Mouse (Mus musculus): Measurements from ENCODE around the gene Tmem221. TPM values are rescaled to one million over a fixed set of nuclear protein-coding genes. Genes with fewer than 3 reads are reported as not detected.
A peak's percentile ranks its signal among the peaks of the same experiment; 100 is the strongest.

Gene Tmem221
- 0.29 and 0.45 TPM in 2 replicates for polyA plus RNA-seq (2016; fragmentation: Nextera tagmentation; extraction: Ambion mirVana)

DNA sequence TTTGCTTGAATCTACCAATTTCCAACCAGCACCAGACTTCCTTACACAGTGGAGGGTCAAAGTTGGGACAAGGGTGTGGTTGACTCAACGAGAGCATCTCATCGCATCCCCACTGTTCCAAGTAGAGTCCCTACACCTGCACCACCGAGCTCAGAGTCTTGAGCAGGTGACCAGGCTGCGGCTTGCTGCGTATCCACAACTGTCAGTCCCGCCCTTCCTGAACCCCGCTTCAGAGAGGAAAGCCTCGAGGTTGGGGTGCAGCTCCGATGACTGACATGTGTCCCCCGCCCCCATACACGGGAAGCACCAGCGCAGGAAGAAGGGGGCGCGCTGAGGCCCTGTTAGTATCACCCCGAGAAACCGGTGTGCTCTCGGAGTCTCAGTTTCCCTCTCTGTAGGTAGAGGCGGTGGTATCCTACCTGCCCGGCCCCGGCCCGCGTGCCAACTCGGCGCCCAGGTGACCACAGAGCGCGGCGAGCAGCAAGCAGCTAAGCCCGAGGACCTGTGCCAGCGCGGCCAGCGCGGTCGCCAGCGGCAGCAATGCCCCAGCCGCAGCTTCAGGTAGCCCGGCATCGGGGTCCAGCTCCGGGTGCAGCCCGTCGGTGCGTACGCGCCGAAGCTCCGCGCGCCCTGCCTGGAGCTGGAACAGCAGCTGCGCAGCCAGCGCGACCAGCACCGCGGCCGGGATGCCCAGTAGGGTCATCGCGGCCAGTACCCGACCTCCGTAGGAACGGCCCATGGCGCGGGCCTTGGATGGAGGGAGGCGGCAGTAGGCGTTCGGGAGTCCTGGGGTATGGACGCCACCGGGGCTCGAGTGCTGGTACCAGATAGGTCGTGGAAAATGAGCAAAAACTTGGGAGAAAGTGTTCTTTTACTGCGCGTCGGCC is at the start of gene Tmem221:
TSS of gene Tmem221 (minus strand) at position 801 of the 887 bp plus-strand sequence.
- H3K4me1 ChIP-seq: peaks cover 21% of the 10 kb centered on the region
- peak; percentile 52 for DNase-seq (ENCODE audit: low spot score)
- no peaks in the 10 kb centered on the region for H3K36me3 ChIP-seq
- no peaks in the 10 kb centered on the region for H3K9me3 ChIP-seq (replicated peaks)
- 0 out of 2 replicates have a peak within 1 kb of the TSS, but pooled peaks have one; percentile 30 for H3K27ac ChIP-seq
- WGBS: 5% methylated on average over 70 of the region's 70 CpGs
- H3K27me3 ChIP-seq (ENCODE audit: low read depth, poor library complexity, severe bottlenecking): peaks cover 82% of the 10 kb centered on the region
- H3K4me3 ChIP-seq: peak within 1 kb of the TSS; percentile 51

DNA sequence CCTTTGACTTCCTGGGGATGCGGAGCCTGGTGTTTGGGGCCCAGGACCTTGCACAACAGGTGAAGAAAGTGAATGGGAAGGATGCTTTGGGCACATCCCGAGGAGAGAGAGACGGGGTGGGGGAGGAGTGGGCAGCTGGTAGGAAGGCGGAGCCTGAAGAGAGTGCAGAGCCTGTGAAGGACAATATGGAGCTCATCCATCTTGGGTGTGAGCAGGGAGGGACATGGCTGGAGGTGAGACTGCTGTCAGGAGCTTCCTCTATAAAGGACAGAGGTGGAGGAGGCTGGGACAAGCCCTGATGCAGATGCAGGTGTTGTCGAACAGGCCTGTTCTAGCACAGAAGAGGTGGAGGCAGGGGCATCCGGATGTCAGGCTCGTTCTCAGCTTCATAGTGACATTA is 45.4 kb upstream of the Tmem221 start:
- H3K27me3 ChIP-seq (ENCODE audit: low read depth, poor library complexity, severe bottlenecking): peaks cover 62% of the 10 kb centered on the region
- DNase-seq (ENCODE audit: low spot score): no peak
- H3K27ac ChIP-seq: no peak overlapping the region
- 52% methylated on average over 7 of the region's 7 CpGs for WGBS
- H3K4me1 ChIP-seq: peaks cover 23% of the 10 kb centered on the region
- 0 out of 2 replicates have a peak, but pooled peaks cover 3% of the 10 kb centered on the region for H3K36me3 ChIP-seq
- H3K4me3 ChIP-seq: no peak overlapping the region
- no peaks in the 10 kb centered on the region for H3K9me3 ChIP-seq (replicated peaks)

DNA sequence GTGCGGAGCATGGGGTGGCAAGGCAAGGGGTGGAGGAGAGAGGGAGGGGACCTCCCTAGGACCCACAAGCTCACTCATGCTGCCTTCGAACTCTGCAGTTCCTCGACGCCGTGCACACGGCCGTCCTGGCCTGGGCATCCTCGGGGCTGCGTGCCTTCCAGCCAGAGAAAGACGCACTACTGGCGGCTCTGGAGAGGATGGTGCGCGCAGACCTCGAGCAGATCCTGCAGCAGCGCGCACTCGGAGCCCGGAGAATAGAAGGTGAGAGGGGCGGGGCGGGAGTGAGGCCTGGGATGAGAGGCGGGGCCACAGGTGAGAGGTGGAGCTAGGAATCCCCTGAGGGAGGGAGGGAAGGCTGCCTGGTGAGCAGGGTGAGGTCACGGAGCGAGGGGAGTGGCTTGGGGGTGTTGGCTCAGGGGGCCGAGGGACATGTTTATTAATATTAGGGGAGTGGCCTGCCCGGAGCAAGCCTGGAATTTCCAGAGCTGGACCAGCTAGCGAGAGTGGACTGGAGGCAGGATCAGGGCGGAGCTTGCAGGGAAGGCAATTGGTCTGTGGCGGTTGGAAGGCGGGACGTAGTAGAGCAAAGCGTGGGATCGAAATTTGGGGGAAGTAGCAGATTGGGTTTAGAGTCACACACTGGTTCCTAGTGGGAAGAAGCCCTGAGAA is 44.1 kb upstream of the Tmem221 start:
- Histone ChIP-seq H3K4me3 (peak overlapping the region; percentile 50), H3K27ac (peak overlapping the region; percentile 73), H3K9me3 (replicated peaks) (no peaks in the 10 kb centered on the region), H3K4me1 (peaks cover 23% of the 10 kb centered on the region), H3K36me3 (0 out of 2 replicates have a peak, but pooled peaks cover 3% of the 10 kb centered on the region), H3K27me3 (ENCODE audit: low read depth, poor library complexity, severe bottlenecking) (peaks cover 64% of the 10 kb centered on the region)
- DNase-seq (ENCODE audit: low spot score): peak; percentile 84
- under 1% methylated on average over 32 of the region's 32 CpGs for WGBS

DNA sequence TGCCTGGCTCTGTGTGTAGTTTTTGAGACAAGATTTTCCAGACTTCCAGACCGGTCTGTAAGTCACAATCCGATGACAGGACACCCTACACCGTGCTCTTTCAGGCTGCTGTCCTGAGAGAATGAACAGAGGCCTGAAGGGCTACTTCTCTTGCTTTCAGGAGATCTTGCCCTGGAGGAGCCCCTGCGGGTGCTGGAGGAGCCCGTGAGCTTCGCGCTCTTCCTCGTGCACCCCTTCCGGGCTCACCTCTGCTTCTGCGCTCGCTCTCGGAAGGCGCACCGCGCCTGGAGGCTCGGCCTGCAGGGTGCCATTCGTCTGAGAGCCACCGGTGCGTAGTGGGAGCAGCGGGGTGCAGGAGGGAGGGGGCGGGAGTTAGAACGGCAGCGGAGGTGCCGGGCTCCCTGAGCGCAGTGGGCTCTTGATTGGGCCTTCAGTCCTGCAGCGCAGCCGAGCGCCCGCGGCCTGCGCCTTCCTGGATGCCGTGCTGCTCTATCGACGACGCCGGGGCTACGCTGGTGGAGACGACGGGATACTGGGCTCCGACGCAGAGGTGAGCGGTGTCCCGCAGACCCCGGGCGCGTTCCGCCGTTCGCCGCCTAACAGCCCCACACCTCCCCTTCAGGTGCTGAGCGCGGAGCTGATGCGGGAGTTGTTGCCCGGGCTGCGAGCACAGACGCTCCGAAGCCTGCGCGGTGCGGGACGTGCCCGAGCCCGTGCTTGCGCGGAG is 43.4 kb upstream of the Tmem221 start:
- peak; percentile 62 for DNase-seq (ENCODE audit: low spot score)
- H3K27ac ChIP-seq: peak overlapping the region; percentile 73
- H3K9me3 ChIP-seq (replicated peaks): no peaks in the 10 kb centered on the region
- peak overlapping the region; percentile 50 for H3K4me3 ChIP-seq
- H3K36me3 ChIP-seq: 0 out of 2 replicates have a peak, but pooled peaks cover 3% of the 10 kb centered on the region
- peaks cover 64% of the 10 kb centered on the region for H3K27me3 ChIP-seq (ENCODE audit: low read depth, poor library complexity, severe bottlenecking)
- 4% methylated on average over 65 of the region's 65 CpGs for WGBS
- peaks cover 23% of the 10 kb centered on the region for H3K4me1 ChIP-seq

DNA sequence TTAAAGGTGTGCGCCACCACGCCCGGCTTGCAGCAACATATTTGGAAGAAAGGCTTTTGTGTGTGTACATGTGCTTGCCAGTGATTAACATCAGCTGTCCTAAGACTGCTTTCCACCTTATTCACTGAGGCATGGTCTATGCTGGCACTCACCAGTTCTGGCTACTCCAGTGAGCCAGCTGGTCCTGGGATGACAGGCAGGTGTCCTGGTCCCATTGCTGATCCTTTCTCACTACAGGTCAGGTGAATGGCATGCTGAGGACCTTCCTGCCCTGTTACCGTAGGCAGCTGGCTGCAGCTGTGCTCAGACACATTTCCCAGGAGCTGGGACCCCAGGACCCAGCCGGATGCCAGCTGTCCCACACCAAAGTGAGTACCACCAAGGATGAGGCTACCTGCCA is 40.2 kb upstream of the Tmem221 start:
- Histone ChIP-seq H3K36me3 (peaks cover 17% of the 10 kb centered on the region), H3K4me1 (peaks cover 34% of the 10 kb centered on the region), H3K4me3 (no peak overlapping the region), H3K27me3 (ENCODE audit: low read depth, poor library complexity, severe bottlenecking) (peaks cover 50% of the 10 kb centered on the region), H3K9me3 (replicated peaks) (no peaks in the 10 kb centered on the region), H3K27ac (no peak overlapping the region)
- no peak for DNase-seq (ENCODE audit: low spot score)
- 92% methylated on average over 5 of the region's 5 CpGs for WGBS

DNA sequence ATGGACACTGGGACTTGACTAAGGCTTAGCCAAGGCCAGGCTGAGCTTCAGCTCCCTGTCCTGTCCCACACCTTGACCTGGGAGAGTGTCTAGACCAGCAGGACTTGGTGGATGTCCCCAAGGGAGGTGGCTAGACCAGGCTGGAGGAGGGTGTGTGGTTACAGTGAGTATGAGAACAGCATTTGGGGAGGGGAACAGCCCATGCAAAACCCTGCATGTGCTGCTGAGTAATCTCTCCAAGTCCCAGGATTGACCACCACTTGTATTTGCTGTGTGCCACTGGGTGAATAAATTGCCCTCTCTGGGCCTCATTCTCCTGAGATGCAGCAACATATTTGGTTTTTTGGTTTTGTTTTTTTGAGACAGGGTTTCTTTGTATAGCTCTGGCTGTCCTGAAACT is 39.7 kb upstream of the Tmem221 start:
- Histone ChIP-seq H3K9me3 (replicated peaks) (no peaks in the 10 kb centered on the region), H3K4me1 (peaks cover 33% of the 10 kb centered on the region), H3K36me3 (peaks cover 19% of the 10 kb centered on the region), H3K4me3 (no peak overlapping the region), H3K27me3 (ENCODE audit: low read depth, poor library complexity, severe bottlenecking) (peaks cover 46% of the 10 kb centered on the region), H3K27ac (no peak overlapping the region)
- no peak for DNase-seq (ENCODE audit: low spot score)

DNA sequence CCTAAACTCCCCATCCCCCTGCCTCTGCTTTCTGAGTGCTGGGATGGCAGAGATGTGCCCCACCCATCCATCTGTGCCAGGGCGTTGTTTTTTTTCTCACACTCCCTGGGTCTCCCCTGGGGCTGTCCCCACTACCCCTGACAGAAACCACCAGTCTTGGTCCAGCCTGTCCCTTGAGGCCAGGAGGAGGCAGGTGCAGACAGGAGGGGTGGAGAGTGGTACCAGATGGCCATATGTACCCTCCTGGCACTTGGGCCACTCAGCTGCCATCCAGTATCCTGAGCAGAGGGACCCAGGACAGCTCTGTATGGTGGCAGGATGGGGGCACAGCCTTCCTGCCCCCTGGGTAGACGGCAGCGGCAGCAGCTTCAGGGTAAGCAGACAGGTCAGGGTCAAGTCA is 38.8 kb upstream of the Tmem221 start, which contains the start of gene Fam129c:
TSS of gene Fam129c (plus strand) at position 198 of the 400 bp plus-strand sequence.
- H3K27me3 ChIP-seq (ENCODE audit: low read depth, poor library complexity, severe bottlenecking): peaks cover 36% of the 10 kb centered on the region
- H3K9me3 ChIP-seq (replicated peaks): no peaks in the 10 kb centered on the region
- peaks cover 33% of the 10 kb centered on the region for H3K4me1 ChIP-seq
- 93% methylated on average over 3 of the region's 3 CpGs for WGBS
- H3K27ac ChIP-seq: no peak within 1 kb of the TSS
- no peak within 1 kb of the TSS for H3K4me3 ChIP-seq
- DNase-seq (ENCODE audit: low spot score): no peak
- H3K36me3 ChIP-seq: peaks cover 19% of the 10 kb centered on the region

DNA sequence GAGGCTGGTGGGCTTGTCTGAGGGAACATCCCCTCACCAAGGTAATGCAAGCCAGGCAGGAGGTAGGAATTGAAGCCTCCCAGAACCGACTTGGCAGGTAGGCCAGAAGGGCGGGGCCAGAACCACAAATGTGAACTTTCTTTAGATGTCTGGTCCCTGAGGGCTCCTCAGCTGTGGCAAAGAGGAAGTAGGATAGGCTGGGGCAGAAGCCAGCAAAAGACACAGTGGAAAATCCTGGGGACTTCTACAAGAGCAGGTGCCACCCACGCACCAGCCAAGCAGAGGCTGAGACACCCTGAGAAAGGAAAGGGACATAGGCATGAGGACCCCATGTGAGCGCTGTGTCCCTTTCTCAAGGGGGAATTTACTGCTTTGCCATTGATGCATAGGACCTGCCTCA is 38.1 kb upstream of the Tmem221 start:
- Histone ChIP-seq H3K27me3 (ENCODE audit: low read depth, poor library complexity, severe bottlenecking) (peaks cover 30% of the 10 kb centered on the region), H3K4me1 (peaks cover 32% of the 10 kb centered on the region), H3K36me3 (peaks cover 19% of the 10 kb centered on the region), H3K27ac (no peak overlapping the region), H3K4me3 (no peak overlapping the region), H3K9me3 (replicated peaks) (no peaks in the 10 kb centered on the region)
- DNase-seq (ENCODE audit: low spot score): no peak
- 81% methylated on average over 4 of the region's 4 CpGs for WGBS

DNA sequence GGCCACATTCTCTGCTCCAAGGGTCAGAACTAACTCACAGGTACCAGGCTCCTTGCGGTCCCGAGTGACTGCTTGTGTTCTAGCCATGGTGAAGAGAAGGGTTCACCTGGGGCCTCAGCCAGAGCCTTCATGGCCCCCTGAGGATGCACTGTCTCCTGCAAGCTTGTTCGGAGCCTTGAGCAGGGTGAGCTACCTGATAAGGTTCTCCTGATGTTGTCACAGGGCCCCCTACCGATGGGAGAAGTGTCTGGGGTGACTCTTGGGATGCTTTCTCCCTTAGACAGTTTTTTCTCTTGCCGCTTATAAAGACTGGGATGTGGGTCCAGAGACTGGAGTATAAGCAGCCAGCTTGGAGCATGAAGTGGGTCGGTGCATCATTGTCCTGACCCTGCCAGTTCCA is 37.7 kb upstream of the Tmem221 start:
- Histone ChIP-seq H3K4me3 (0 out of 2 replicates have a peak overlapping the region, but pooled peaks have one; percentile 2), H3K36me3 (peaks cover 19% of the 10 kb centered on the region), H3K27ac (no peak overlapping the region), H3K27me3 (ENCODE audit: low read depth, poor library complexity, severe bottlenecking) (peaks cover 26% of the 10 kb centered on the region), H3K9me3 (replicated peaks) (no peaks in the 10 kb centered on the region), H3K4me1 (peaks cover 35% of the 10 kb centered on the region)
- 60% methylated on average over 6 of the region's 6 CpGs for whole genome bisulfite sequencing
- DNase-seq (ENCODE audit: low spot score): no peak

DNA sequence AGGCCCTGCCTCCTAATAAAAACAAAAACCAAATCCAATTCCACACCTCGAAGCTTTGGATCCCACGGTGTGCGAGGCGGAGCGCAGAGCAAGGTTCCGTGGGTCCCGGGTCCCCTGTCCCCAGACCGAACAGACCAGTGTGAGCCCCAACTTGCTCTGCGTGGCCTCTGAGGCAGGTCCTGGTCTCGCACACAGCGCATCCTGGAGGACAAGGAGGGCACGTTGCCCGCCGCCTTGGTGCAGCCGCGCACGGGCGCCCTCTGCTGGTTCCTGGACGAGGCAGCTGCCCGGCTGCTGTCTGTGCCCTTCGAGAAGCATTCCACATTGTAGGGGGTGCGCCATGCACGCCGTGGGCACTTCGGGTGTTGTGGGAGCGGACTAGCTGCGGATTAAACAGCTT is 37.2 kb upstream of the Tmem221 start:
- Histone ChIP-seq H3K27ac (no peak overlapping the region), H3K4me3 (0 out of 2 replicates have a peak overlapping the region, but pooled peaks have one; percentile 2), H3K9me3 (replicated peaks) (no peaks in the 10 kb centered on the region), H3K27me3 (ENCODE audit: low read depth, poor library complexity, severe bottlenecking) (peaks cover 25% of the 10 kb centered on the region), H3K36me3 (peaks cover 19% of the 10 kb centered on the region), H3K4me1 (peaks cover 40% of the 10 kb centered on the region)
- 11% methylated on average over 27 of the region's 27 CpGs for WGBS
- DNase-seq (ENCODE audit: low spot score): peak; percentile 93

DNA sequence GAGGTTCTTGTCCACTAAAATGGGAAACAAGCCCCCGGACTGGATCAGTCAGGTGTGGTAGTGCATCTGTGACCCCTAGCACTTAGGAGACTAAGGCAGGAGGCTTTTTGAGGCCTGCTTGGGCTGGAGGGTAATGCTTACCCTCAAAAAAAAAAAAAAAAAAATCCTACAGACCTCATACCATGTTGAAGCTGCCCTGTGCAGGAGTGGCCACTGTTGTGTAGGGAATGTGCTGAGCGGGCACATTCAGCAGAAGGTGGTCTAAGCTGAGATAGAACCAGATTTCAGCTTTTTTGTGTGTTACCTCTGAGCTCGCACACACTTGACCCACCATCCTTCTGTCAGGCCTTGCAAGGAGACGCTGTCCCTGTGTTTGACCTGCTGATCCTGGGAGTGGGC is 35.7 kb upstream of the Tmem221 start:
- peaks cover 16% of the 10 kb centered on the region for H3K36me3 ChIP-seq
- no peaks in the 10 kb centered on the region for H3K9me3 ChIP-seq (replicated peaks)
- no peak overlapping the region for H3K27ac ChIP-seq
- no peak for DNase-seq (ENCODE audit: low spot score)
- no peak overlapping the region for H3K4me3 ChIP-seq
- WGBS: 97% methylated on average over 4 of the region's 4 CpGs
- H3K4me1 ChIP-seq: peaks cover 41% of the 10 kb centered on the region
- H3K27me3 ChIP-seq (ENCODE audit: low read depth, poor library complexity, severe bottlenecking): peaks cover 25% of the 10 kb centered on the region; the same call in 1 of the 2 replicates

DNA sequence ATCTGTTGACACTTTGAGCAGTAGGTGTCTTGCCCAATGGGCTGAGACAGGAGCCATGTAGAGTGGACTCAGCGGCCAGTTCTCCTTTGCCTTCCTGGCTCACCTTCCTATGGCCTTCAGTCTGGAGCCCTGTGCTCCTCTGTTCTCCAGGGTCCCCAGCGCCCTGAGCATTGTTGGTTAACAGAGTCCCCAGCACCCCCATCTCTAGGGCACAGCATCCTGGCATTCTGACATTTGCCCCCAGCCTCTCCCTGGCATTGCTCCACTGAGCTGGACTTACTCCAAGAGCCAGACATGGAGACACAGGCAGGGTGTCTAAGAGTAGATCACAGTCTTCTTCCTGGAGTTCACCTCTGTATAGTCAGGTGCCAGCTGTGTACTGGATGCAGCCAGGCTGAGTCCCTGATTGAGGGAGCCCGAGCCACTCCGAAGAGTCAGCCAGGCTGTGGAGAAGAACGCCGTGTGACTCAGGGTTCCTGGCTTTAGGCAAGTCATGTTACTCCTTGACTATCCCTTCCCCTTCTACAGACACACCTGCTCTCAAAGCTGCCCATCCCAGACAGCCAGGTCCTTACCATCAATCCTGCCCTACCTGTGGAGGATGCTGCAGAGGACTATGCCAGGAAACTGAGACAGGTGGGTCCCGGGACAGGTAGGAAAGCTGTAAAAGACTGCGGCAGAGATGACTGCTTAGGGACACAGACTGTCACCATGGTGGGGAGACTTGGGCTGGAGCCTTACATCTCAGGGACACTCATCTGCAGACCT is 35.1 kb upstream of the Tmem221 start:
- H3K9me3 ChIP-seq (replicated peaks): no peaks in the 10 kb centered on the region
- peak overlapping the region; percentile 90; the same call in 1 of the 2 replicates for H3K4me3 ChIP-seq
- peaks cover 21% of the 10 kb centered on the region; the same call in 1 of the 2 replicates for H3K27me3 ChIP-seq (ENCODE audit: low read depth, poor library complexity, severe bottlenecking)
- H3K4me1 ChIP-seq: peaks cover 41% of the 10 kb centered on the region
- 94% methylated on average over 8 of the region's 8 CpGs for WGBS
- H3K27ac ChIP-seq: no peak overlapping the region
- DNase-seq (ENCODE audit: low spot score): no peak
- H3K36me3 ChIP-seq: peaks cover 16% of the 10 kb centered on the region
